ENCODE assay signal across 17 mouse cellular contexts in genomic region chr6:39675081-39675480, GRCm38 (mm10). TPM values are rescaled to one million over a fixed set of nuclear protein-coding genes. Genes with fewer than 3 reads are reported as not detected.
DNase-seq lines count a peak whose midpoint lies in the region; TF ChIP-seq lines count a peak whose summit lies in the region.
"Had no signal": no experiment of that assay in that cellular context is flagged by ENCODE, and none has a peak within 500 bp of the region (broad histone marks: within the 10 kb centered on the region; RNA-seq: fewer than 3 reads in every experiment).

No protein-coding gene starts in this region.

- no peak overlapping the region for H3K9ac ChIP-seq in ES-E14 (ENCODE audit: insufficient read depth, low read depth, low read length, poor library complexity, severe bottlenecking)
- H3K9ac ChIP-seq: liver, postnatal 0 days had no signal

- peak; percentile 27 to 62 for DNase-seq in layer of hippocampus, adult 18-20 months (ENCODE audit: low spot score in 2 of 2)
- no peak for DNase-seq in layer of hippocampus, postnatal 25 days (ENCODE audit: extremely low spot score in 1 of 2, low spot score in 1 of 2)
- no peak for DNase-seq in ES-E14 (ENCODE audit: low read depth, low spot score)
- peak; percentile 58 for DNase-seq in layer of hippocampus, adult 9-11 months
- DNase-seq in right cerebral cortex, postnatal 14 days = peak; percentile 9
- no peak for DNase-seq in gastrocnemius, adult 8-10 months (ENCODE audit: low spot score in 2 of 2)
- DNase-seq in urinary bladder, postnatal 25 days (ENCODE audit: low spot score) = no peak
- DNase-seq: adrenal gland, postnatal 36 days; cerebellum, adult 9-10 months; kidney, postnatal 10 days; liver, postnatal 0 days; lung, postnatal 14 days; midbrain, embryonic 14.5 days; thymus, postnatal 25 days had no signal

- H3K27ac ChIP-seq in ES-E14 (ENCODE audit: insufficient read depth, low read depth, low read length, poor library complexity, severe bottlenecking) = 0 out of 2 replicates have a peak overlapping the region, but pooled peaks have one; percentile 31
- H3K27ac ChIP-seq: embryonic facial prominence, embryonic 10.5 days; hindbrain, embryonic 10.5 days had no signal

- H3K4me3 ChIP-seq in ES-E14 (ENCODE audit: insufficient read depth in 1 of 2, low read depth in 1 of 2, low read length in 2 of 2, poor library complexity in 1 of 2, severe bottlenecking in 1 of 2) = no peak overlapping the region
- H3K4me3 ChIP-seq: embryonic facial prominence, embryonic 10.5 days; hindbrain, embryonic 10.5 days; myocyte had no signal

- no peaks in the 10 kb centered on the region for H3K9me3 ChIP-seq in ES-E14 (ENCODE audit: control insufficient read depth, insufficient read depth, low read depth, low read length)
- H3K9me3 ChIP-seq: embryonic facial prominence, embryonic 10.5 days had no signal

- in situ Hi-C loops in ES-E14 (cut with MboI; ENCODE audit: low sequenced_read_pairs in 2 of 2, unreplicated experiment in 2 of 2) = no loop called here

- H3K36me3 ChIP-seq in ES-E14 (ENCODE audit: control insufficient read depth, insufficient read depth, low read length, poor library complexity, severe bottlenecking) = peaks cover 12% of the 10 kb centered on the region

- no peaks in the 10 kb centered on the region for H3K4me1 ChIP-seq in ES-E14 (ENCODE audit: control insufficient read depth in 2 of 2, insufficient read depth in 2 of 2, low read length in 2 of 2, poor library complexity in 1 of 2)
- H3K4me1 ChIP-seq: embryonic facial prominence, embryonic 10.5 days; hindbrain, embryonic 10.5 days had no signal

TF ChIP-seq in ES-E14, 5 proteins besides CTCF, POLR2A, EP300 and RAD21:
- TF ChIP-seq ZC3H11A (IDR thresholded peaks at IDR 0.05; ENCODE audit: borderline replicate concordance, low read depth, low read length) = no peak
- no peak for TF ChIP-seq ZNF384 (IDR thresholded peaks at IDR 0.05; ENCODE audit: low read depth, low read length)
- TF ChIP-seq MAFK (IDR thresholded peaks at IDR 0.05; ENCODE audit: insufficient read depth, low read depth, low read length) = no peak
TF ChIP-seq in ES-E14: peak in this region for 0.

RNA-seq across cellular contexts. Expression of gene Braf, which starts 50.2 kb away (rescaled TPM):
- 100 to 1,000 TPM; 116 to 130 TPM for total RNA-seq in layer of hippocampus, adult 18-20 months (2021)
- total RNA-seq in layer of hippocampus, postnatal 25 days (2021) = 100 to 1,000 TPM; 107 to 121 TPM
- 51.5 and 53.3 TPM in 2 replicates for total RNA-seq in ES-E14 (2012; rRNA removed)
- total RNA-seq in gastrocnemius, adult 8-10 months (2022) = 1 to 10 TPM; 4.7 to 6.8 (median 6.4) TPM

Comparison
In these comparisons a context has a peak if more than half of its experiments do, and no peak if none do; other contexts are left out.
1. DNase-seq: peak in layer of hippocampus, adult 18-20 months (2 of 2), layer of hippocampus, adult 9-11 months (single experiment) and right cerebral cortex, postnatal 14 days (single experiment); none in layer of hippocampus, postnatal 25 days (0 of 2), ES-E14 (single experiment), gastrocnemius, adult 8-10 months (0 of 2) and urinary bladder, postnatal 25 days (single experiment).